Mouse (Mus musculus): ENCODE results near the gene Rplp0. TPM values are rescaled to one million over a fixed set of nuclear protein-coding genes. Genes with fewer than 3 reads are reported as not detected.

Rplp0 gene
- total RNA-seq, 1 experiment from 2014 or later = 1,306 TPM

DNA sequence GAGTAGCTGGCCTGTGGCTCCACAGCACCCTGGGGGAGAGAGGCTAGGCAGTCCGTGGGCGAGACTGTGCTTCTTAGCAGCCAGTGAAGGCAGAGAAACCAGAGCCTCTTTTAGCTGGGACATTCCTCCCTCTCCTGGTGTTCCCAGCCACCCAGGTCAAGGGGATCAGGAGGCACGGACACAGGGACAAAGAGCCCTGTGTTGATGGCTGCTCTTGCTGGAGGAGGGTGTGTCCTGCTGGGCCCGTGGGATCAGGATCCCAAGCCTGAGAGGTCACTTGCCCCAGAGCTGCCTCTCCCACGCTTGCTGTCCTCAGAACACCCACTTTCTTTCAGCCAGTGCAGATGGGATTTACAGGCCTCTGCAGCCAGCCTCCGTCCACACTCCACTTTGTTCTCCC is 12.3 kb upstream of the Rplp0 start:
- ATAC-seq (replicated peaks; ENCODE audit: insufficient number of reproducible peaks, low FRiP score, low TSS enrichment, poor library complexity, severe bottlenecking) = no peak

DNA sequence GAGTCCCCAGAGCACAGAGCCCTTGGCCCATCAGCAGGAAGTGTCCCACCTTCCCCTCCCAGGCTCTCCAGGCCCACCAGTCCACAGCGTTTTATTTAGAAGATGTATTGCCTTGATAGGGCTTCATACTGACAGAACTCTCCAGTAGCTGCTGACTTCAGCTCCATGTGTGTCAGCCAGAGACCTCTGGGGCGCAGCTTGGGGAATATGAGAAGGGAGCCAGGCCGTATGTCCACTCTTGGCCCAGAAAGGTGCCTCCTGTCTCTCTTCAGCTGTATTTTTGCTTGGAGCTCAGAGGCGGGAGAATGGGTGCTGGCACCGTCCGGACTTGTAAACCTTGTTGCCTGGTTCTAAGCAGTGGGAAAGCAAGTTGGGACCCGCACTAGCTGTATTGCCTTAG is 11.8 kb upstream of the Rplp0 start:
- ATAC-seq (replicated peaks; ENCODE audit: insufficient number of reproducible peaks, low FRiP score, low TSS enrichment, poor library complexity, severe bottlenecking) = no peak

DNA sequence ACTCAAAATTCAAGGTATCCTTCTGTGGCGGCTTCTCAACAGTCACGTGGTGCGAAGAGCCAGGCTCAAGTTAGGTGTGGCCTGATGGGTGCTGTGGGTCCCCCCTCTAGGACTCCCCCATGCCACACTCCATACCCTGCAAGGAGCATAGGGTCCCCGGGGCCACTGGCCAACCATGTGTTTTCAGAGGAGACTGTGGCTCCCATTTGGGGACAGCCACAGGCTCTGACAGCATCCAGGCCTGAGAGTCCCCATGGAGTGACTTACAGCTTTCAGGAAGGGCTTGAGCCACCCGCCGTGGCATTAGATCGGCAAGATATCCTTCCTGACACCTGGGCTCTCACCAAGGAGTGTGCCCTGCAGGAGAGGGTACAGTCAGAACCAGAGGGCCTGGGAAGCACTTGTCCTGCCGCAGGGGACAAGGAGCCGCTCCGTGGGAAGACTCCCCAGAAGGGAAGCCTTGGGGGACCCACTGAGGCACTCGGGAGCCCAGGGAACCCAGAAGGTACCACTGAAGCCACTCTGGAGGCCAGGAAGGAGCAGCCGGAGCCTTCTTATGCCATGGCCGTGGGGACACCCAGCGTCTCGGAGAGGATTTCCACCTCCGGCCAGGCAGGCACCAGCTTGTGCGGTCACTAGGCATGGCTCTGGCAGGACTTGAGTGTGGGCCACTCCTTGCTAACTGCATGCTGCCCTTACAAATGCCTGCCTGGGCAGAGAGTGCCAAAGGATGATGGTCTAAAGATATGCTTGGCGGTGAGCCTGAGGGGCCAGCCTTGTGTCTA is 10.6 kb upstream of the Rplp0 start:
- no peak for ATAC-seq (replicated peaks; ENCODE audit: insufficient number of reproducible peaks, low FRiP score, low TSS enrichment, poor library complexity, severe bottlenecking)

DNA sequence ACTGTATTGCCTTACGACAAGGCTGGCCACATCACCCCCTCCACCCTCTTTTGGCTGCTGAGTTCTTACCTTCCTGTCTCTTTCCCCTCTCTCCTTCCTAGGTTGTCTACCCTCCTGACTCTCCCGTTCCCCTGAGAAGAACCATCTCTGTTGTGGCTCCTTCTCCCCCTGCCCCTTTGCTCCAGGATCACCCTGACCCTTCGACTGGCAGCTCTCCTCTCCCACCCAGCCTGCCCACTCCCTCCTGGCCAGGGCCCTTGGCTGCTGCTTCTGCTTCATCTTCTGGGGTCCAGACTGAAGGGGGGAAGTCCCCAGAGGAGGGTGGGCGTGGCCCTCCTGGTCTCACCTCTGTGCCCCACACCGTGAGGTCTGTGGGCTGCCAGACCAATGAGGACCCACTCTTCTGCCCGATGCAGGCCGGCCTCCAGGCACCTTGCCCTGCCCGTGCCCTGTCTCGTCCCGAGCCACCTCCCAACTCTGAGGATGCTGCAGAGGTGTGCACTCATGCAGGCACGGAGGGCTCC is 8.7 kb upstream of the Rplp0 start:
- ATAC-seq (replicated peaks; ENCODE audit: insufficient number of reproducible peaks, low FRiP score, low TSS enrichment, poor library complexity, severe bottlenecking) = no peak

DNA sequence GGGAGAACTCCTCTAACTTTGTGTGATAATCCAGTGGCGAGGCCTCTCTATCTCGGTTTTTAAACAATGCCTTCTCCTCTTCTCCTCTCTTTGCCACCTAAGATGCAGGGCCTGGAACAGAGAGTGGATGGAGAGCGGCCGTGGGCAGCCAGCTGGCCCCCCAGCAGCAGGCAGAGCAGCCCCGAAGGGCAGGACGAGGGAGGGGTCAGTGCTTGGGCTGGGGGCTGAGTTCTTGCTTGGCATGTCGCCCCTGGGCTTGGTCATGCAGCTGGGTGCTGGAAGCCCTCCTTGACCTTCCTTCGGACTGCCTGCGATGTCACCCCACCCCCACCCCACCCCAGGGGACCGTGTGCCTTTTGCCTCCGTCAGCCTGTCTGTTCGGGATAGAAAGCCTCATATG is 7.9 kb upstream of the Rplp0 start:
- ATAC-seq (replicated peaks; ENCODE audit: insufficient number of reproducible peaks, low FRiP score, low TSS enrichment, poor library complexity, severe bottlenecking) = no peak

DNA sequence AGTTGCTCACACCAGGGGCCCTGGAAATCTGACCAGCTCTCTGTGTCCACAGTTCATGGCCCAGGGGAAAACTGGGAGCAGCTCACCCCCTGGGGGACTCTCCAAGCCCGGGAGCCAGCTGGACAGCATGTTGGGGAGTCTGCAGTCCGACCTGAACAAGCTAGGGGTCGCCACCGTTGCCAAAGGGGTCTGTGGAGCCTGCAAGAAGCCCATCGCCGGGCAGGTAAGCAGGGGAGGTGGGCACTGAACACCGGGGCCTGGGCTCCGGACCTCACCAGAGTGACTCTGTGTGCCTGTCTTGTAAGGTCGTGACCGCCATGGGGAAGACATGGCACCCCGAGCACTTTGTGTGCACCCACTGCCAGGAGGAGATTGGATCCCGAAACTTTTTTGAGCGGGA is 7.5 kb upstream of the Rplp0 start:
- ATAC-seq (replicated peaks; ENCODE audit: insufficient number of reproducible peaks, low FRiP score, low TSS enrichment, poor library complexity, severe bottlenecking) = no peak

DNA sequence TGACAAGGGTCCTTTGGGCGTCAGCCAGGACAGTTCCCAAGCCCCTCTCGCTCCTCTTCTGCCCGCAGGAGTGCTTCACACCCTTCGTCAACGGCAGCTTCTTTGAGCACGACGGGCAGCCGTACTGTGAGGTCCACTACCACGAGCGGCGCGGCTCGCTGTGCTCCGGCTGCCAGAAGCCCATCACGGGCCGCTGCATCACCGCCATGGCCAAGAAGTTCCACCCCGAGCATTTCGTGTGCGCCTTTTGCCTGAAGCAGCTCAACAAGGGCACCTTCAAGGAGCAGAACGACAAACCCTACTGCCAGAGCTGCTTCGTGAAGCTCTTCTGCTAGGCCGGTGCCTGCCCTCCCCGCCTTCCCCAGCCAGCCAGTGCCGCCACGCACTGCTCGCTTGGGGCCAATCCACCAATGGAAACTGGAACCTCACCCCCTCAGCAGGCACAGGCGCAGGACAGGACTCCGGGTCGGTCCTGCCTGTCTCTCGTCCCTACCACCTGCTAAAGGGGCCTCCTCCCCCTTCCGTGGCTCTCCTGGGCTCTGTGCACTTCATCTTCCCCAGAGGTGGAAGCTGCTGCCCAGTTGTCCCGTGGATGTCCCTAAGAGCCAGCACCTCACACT is 5.4 kb upstream of the Rplp0 start:
- no peak for ATAC-seq (replicated peaks; ENCODE audit: insufficient number of reproducible peaks, low FRiP score, low TSS enrichment, poor library complexity, severe bottlenecking)

DNA sequence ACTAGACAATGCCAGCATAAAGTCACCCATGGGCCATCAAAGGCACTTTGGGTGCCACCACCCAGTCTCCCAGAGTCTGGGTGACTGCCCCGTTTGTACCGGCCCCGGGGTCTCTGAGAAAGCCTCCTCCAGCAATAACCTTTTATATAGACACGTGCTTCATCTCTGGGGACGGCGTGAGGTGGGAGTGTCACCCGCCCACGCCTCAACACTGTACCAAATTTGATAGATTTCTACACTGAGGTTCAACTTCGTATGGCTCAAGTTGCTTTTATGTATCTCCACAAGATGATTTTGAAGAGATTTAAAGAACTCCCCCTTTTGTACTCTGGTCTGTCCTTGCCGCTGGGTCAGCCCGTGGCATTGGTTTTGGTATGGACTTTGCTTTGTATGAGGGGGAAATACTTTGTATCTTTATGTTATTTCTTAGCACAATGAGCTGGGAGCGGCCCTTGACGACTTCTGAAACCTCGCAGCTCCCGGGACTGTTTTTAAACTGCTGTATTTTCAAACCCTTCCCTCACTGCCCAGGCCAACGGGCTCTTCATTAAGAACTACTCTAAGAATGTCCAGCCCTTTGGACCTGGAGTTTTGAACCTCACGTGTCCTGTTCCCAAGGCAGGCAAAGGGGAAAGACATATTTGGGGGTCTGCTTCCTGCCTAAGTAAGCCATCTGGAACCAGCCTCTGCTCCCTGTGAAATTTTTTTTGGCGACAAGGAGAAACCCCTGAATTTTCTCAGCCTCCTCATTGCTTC is 4.6 kb upstream of the Rplp0 start:
- no peak for ATAC-seq (replicated peaks; ENCODE audit: insufficient number of reproducible peaks, low FRiP score, low TSS enrichment, poor library complexity, severe bottlenecking)

DNA sequence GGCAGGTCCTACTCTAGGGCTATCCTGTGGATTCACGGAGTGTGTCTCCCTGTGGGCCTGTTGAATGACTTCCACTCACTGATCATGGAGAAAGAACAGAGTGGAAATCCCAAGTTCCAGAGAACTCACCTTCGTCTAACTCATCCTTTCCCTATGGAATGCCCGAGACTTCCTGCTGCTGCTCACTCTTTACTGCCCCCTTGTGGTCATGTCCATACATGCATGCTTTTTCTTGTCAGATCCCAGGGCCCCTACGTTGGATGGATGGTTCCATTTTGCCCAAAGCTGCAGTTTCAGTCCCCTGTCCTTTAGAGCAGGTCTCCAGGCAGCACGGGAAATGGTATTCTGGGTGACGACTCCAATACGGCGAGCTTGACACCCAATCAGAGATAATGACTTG is 3.0 kb upstream of the Rplp0 start:
- ATAC-seq (replicated peaks; ENCODE audit: insufficient number of reproducible peaks, low FRiP score, low TSS enrichment, poor library complexity, severe bottlenecking) = no peak

DNA sequence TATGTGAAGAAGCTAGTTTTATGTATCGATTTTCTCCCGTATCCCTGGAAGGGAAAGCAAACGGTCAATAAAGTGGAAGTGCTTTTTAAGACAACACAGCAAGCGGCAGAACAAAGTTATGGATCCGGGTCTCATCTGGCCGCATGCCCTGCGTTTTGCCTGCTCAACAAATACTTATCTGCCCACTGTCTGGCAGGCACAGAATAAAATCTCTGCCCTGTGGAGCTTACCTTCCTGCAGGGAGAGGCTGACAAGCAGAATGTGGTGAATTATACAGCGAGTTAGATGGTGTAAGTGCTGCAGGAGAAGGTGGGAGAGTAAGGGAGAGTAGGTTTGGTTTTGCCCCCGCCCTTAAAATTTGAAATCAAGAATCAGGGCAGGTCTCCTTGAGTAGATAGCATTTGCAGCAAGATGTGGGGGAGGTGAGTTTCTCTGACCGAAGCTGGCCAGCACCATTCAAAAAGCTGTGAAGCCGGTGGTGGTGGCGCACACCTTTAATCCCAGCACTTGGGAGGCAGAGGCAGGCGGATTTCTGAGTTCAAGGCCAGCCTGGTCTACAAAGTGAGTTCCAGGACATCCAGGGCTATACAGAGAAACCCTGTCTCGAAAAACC is 979 bp upstream of the Rplp0 start:
- ATAC-seq (replicated peaks; ENCODE audit: insufficient number of reproducible peaks, low FRiP score, low TSS enrichment, poor library complexity, severe bottlenecking) = no peak

DNA sequence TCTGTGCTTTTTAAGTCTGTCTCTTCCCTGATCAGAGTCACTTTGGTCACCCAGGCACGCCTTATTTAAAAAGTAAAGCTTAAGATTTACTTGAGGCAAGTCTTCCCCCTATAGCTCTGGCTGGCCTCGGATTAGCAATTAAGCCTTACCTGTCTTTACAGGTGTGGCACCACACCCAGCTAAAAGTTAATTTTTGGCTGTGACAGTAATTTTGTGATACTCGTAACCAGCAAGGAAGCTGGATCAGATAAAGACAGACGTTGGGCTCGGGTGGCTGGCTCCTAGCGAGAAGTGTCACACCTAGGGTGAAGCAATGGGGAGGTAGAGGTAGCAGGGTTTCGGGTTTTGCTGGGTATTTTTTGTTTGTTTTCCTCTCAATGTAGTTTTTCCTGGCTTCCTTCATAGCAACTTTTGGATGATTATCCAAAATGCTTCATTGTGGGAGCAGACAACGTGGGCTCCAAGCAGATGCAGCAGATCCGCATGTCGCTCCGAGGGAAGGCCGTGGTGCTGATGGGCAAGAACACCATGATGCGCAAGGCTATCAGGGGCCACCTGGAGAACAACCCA is 1.2 kb downstream of the Rplp0 start:
- ATAC-seq (replicated peaks; ENCODE audit: insufficient number of reproducible peaks, low FRiP score, low TSS enrichment, poor library complexity, severe bottlenecking) = no peak

DNA sequence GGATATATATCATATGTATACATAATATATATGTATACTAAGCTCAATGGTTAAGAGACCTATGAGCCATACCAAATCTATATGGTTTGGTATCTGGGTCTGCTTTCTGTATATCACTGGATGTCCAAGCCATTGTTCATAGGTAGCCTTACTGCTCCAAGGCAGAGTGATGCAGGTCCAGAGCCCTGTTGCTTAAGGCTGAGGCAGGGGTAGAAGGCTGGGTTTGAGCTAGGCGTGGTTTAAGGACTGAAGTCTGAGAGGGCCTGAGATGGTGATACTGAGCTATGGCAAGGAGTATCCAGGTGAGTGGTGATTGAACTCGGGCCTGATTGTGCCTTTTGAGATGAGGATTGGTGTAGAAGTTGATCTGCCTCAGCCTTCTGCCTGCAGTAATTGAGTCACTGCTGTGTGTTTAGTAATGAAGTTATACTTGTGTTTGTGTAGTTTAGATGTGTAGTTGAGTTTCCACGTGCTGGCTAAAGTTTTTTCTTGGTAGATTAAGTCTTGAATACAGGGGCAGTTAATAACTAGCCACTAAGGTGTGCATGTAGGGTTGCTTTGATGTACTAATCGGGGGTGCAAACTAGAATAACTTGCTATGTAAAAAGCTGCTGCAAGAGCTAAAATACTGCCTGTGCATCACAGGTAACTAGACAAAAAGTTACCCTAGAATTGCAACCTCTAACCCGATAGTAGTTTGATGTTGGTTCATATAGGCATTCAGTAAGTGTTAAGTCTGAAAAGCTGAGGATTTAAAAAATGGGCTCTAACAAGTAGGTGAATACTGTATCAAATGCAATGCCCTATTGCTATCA is 4.7 kb downstream of the Rplp0 start:
- no peak for ATAC-seq (replicated peaks; ENCODE audit: insufficient number of reproducible peaks, low FRiP score, low TSS enrichment, poor library complexity, severe bottlenecking)

DNA sequence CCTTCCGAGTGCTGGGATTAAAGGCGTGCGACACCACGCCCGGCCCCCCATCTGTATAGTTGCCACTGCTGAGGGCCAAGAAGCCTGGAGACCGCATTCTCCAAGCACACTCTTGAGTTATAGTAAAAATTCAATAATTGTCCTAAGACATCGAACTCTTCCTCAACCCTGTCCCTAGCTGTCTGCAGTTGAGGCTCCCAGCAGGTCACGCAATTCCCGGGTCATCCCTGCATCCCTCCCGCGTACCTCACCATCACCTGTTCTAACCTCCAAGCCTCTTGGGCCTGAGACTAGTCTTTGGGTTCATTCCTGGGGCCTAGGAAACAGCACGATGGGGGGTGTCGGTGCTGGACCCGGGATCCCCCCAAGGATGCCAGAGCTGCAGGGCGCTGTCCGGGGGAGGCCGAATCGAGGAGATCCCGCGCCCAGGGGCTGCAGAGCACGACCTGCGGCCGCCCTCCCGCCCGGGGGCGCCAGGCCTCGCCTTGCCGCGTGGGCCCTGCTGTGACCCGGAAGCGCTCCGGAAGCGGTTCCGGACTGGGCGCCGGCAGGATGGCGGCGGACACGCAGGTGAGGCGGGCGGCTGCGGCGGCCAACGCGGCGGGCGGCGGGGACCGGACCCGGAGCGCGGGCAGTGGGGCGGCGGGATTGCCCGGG is 5.6 kb downstream of the Rplp0 start, which contains the start of gene Gcn1l1:
Gene Gcn1l1 (plus strand): TSS at position 518 of the 657 bp plus-strand sequence.
- ATAC-seq (replicated peaks; ENCODE audit: insufficient number of reproducible peaks, low FRiP score, low TSS enrichment, poor library complexity, severe bottlenecking) = no peak

DNA sequence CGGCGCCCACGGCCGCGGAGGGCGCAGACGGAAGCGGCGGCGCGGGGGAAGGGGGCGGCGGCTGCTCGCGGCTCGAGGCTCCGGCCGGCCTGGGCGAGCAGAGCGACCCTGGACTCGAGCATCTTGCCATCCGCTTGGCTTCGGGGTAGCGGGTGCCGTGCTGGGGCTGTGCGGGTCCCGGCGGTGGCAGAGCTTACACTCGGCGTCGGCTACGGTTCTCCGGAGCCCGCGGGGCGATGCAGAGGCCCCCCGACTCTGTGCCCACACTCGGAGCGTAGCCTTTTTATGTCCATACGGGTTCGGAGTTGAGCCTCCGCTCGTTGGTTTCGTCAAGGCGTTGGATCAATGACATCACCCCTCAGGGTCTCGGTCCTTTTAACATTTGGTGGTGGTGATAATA is 6.1 kb downstream of the Rplp0 start:
- no peak for ATAC-seq (replicated peaks; ENCODE audit: insufficient number of reproducible peaks, low FRiP score, low TSS enrichment, poor library complexity, severe bottlenecking)

DNA sequence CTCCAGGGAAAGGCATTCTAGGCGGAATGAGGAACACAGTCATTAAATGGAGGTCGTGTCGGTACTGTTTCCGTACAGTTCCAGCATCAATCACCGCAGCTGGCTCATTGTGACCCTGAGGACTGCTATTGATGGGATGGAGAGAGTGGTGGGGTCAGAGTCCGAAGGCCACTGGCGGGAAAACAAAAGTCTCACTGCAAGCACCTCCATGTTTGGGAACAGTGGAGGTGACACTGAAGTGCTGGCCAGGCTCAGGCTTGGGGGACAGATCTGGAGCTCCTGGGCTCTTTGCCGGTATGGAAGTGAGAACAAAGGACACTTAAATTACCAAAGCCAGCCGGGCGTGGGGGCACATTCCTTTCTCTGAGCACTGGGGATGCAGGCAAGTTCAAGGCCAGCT is 9.4 kb downstream of the Rplp0 start:
- ATAC-seq (replicated peaks; ENCODE audit: insufficient number of reproducible peaks, low FRiP score, low TSS enrichment, poor library complexity, severe bottlenecking) = no peak

DNA sequence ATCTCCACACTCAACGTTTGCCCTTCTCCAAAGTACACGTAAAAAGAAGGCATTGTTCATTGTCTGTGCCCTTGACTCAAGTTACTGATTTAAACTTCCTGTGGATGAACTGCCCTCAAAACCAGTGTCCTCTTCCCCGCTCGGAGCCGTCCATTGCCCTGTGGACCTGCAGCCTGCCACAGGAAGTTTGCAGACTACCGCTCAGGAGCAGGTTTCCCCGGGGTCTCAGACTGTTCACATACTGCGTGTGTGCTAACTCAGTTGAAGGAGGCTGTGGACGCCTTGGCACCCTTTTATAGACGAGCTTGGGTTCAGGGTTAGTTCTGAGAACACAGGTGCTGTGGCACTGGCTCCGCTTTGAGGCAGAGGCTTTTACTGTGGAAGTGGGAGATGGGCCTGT is 10.0 kb downstream of the Rplp0 start:
- no peak for ATAC-seq (replicated peaks; ENCODE audit: insufficient number of reproducible peaks, low FRiP score, low TSS enrichment, poor library complexity, severe bottlenecking)

DNA sequence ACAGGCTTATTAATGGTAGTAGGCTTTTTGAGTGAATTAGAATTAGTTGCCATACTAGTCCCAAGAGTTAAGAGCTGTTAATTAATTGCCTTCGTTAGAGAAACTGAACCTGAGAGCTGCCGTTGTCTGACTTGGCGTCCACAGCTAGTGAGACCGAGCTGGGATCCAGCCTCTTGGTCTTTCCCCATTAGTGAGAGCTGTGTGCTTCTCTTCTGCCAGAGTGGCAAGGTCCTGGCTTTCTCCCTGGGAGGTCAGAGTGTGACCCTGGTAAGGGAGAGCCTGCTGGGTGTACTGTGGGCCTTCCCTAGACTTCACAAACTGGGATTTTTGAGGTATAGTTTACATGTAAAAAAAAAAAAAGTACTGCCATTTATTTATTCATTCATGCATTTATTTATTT is 10.5 kb downstream of the Rplp0 start:
- ATAC-seq (replicated peaks; ENCODE audit: insufficient number of reproducible peaks, low FRiP score, low TSS enrichment, poor library complexity, severe bottlenecking) = no peak

DNA sequence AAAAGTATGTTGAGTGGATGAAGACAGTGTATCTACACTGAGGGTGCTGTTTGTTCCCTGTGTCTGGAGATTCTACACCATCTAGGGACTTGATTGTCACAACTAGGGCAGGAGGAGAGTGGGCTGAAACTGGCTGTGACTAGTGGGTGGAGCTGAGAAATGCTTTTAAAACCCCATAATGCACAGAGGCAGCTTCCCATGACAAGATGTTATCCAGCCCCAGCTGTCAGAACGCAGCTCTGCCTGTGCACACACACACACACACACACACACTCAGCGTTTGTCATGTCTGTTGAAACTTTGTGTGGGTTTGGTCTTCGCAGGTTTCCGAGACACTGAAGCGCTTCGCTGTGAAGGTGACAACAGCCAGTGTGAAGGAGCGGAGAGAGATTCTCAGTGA is 11.8 kb downstream of the Rplp0 start:
- ATAC-seq (replicated peaks; ENCODE audit: insufficient number of reproducible peaks, low FRiP score, low TSS enrichment, poor library complexity, severe bottlenecking) = no peak

All from monocyte, adult 5-6 weeks (primary cell).